Mouse (Mus musculus): ENCODE data around the gene Hist1h4f. TPM values are rescaled to one million over a fixed set of nuclear protein-coding genes. Genes with fewer than 3 reads are reported as not detected.
"Not testable (repeated sequence)": the region's sequence is repeated elsewhere in the genome, so short reads cannot be mapped to it uniquely, and the experiment has no call there.

Hist1h4f gene
- polyA plus RNA-seq, 1 experiment from 2014 or later: 0.94 TPM

- Histone ChIP-seq H3K27ac (ENCODE audit: low read depth, low read length) (peak within 1 kb of the TSS; percentile 93), H3K4me2 (ENCODE audit: low read depth) (peak within 1 kb of the TSS; percentile 64), H3K4me3 (ENCODE audit: low read depth, low read length) (peak within 1 kb of the TSS; percentile 36), H3K9ac (ENCODE audit: low read length) (peak within 1 kb of the TSS; percentile 63)
- ATAC-seq (ENCODE audit: insufficient read depth, low FRiP score, low TSS enrichment) (peak; percentile 89), DNase-seq (ENCODE audit: low spot score) (peak; percentile 91)
- not testable (repeated sequence) for H3K27me3 ChIP-seq (ENCODE audit: control insufficient read depth, insufficient read depth, low read length); H3K36me3 ChIP-seq (ENCODE audit: control insufficient read depth, insufficient read depth, low read length); H3K9me3 ChIP-seq (ENCODE audit: control insufficient read depth, low read length); H3K4me1 ChIP-seq (ENCODE audit: control insufficient read depth, insufficient read depth, low read length)
- 0% methylated on average over 27 of the region's 42 CpGs for WGBS
Measured at GRCm38 (mm10) chr13:23573898-23574524, 22.6 kb upstream of the Hist1h4f start, which contains the start of the genes Hist1h2bf and Hist1h2ad. Gene Hist1h2bf, minus strand, starts transcription at chr13:23574196. Gene Hist1h2ad, plus strand, starts transcription at chr13:23574381.

- H3K4me1 ChIP-seq (ENCODE audit: control insufficient read depth, insufficient read depth, low read length); ATAC-seq (ENCODE audit: insufficient read depth, low FRiP score, low TSS enrichment); H3K27me3 ChIP-seq (ENCODE audit: control insufficient read depth, insufficient read depth, low read length); H3K36me3 ChIP-seq (ENCODE audit: control insufficient read depth, insufficient read depth, low read length); H3K9me3 ChIP-seq (ENCODE audit: control insufficient read depth, low read length): not testable (repeated sequence)
- Histone ChIP-seq H3K27ac (ENCODE audit: low read depth, low read length) (peak overlapping the region; percentile 93), H3K4me3 (ENCODE audit: low read depth, low read length) (peak overlapping the region; percentile 45), H3K9ac (ENCODE audit: low read length) (peak overlapping the region; percentile 63), H3K4me2 (ENCODE audit: low read depth) (peak overlapping the region; percentile 64)
- 11% methylated on average over 17 of the region's 20 CpGs for WGBS
- peak; percentile 30 for DNase-seq (ENCODE audit: low spot score)
Measured at GRCm38 (mm10) chr13:23573034-23573897, 21.8 kb upstream of the Hist1h4f start.

DNA sequence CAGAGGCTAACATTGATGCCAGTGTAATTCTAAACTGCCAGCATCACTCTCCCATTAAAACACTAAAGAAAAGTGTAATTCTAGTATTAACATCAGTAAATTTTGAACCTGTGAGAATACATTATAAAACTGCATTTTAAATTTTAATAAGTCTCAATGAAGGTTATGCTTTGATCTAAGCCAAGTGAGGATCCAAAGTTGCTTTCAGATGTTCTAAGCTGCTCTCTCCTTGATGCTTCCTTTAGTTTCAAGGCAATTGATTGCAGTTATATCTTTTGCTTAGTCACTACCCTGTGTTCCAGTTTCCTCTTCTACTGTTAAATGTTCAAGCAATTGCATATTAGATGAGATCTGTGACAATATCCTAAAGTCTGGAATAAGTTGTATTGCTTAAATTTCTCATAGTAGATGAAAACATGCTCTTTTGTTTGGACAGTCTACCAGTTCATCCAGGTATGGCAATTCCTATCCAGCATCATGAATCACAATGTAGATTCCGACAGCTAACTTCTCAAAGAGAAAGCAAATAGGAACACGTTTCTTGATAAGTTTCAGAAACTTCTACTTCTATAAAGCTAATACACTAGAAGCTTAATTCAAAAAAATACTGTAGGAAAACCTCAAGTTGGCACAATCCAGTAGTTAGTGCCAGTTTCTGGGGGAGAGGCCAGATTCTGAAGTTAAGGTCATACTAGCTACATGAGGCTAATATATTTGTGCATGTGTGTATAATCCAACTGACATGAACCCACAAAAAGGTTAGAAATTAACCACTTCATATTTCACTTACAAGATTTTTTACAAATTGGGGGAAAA lies 21.0 kb upstream of the Hist1h4f start:
- peak overlapping the region; percentile 64 for H3K4me2 ChIP-seq (ENCODE audit: low read depth)
- H3K9me3 ChIP-seq (ENCODE audit: control insufficient read depth, low read length): no peaks in the 10 kb centered on the region
- DNase-seq (ENCODE audit: low spot score) (peak; percentile 16), ATAC-seq (ENCODE audit: insufficient read depth, low FRiP score, low TSS enrichment) (no peak)
- H3K9ac ChIP-seq (ENCODE audit: low read length): peak overlapping the region; percentile 77
- H3K36me3 ChIP-seq (ENCODE audit: control insufficient read depth, insufficient read depth, low read length): no peaks in the 10 kb centered on the region
- no peaks in the 10 kb centered on the region for H3K27me3 ChIP-seq (ENCODE audit: control insufficient read depth, insufficient read depth, low read length)
- WGBS: 39% methylated on average over 2 of the region's 2 CpGs
- H3K4me3 ChIP-seq (ENCODE audit: low read depth, low read length): peak overlapping the region; percentile 45
- H3K4me1 ChIP-seq (ENCODE audit: control insufficient read depth, insufficient read depth, low read length): peaks cover 9% of the 10 kb centered on the region
- H3K27ac ChIP-seq (ENCODE audit: low read depth, low read length): peak overlapping the region; percentile 93

DNA sequence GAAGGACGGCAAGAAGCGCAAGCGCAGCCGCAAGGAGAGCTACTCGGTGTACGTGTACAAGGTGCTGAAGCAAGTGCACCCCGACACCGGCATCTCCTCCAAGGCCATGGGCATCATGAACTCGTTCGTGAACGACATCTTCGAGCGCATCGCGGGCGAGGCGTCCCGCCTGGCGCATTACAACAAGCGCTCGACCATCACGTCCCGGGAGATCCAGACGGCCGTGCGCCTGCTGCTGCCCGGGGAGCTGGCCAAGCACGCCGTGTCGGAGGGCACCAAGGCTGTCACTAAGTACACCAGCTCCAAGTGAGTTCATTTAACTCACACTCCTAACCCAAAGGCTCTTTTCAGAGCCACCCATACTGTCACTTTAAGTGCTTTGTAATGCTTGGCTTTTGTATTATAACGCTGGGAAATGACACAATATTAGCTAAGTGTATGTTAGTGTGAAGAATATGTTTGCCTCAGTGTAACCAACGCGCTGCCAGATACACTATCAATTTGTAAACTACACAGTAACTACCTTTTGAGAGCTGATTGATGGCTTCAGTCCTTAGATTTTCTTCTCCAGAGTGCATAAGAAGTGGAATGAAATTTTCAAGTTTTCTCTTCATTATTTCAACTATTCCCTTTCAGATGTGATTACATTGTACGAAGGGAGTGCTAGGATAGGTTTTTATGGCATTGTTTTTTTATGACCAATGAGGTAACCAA lies 20.2 kb upstream of the Hist1h4f start:
- peak; percentile 5 for ATAC-seq (ENCODE audit: insufficient read depth, low FRiP score, low TSS enrichment)
- not testable (repeated sequence) for H3K9me3 ChIP-seq (ENCODE audit: control insufficient read depth, low read length); H3K27me3 ChIP-seq (ENCODE audit: control insufficient read depth, insufficient read depth, low read length); H3K4me1 ChIP-seq (ENCODE audit: control insufficient read depth, insufficient read depth, low read length); H3K36me3 ChIP-seq (ENCODE audit: control insufficient read depth, insufficient read depth, low read length)
- DNase-seq (ENCODE audit: low spot score): peak; percentile 40
- Histone ChIP-seq H3K4me2 (ENCODE audit: low read depth) (peak overlapping the region; percentile 64), H3K4me3 (ENCODE audit: low read depth, low read length) (peak overlapping the region; percentile 45), H3K27ac (ENCODE audit: low read depth, low read length) (peak overlapping the region; percentile 93), H3K9ac (ENCODE audit: low read length) (peak overlapping the region; percentile 77)
- under 1% methylated on average over 8 of the region's 34 CpGs for WGBS

DNA sequence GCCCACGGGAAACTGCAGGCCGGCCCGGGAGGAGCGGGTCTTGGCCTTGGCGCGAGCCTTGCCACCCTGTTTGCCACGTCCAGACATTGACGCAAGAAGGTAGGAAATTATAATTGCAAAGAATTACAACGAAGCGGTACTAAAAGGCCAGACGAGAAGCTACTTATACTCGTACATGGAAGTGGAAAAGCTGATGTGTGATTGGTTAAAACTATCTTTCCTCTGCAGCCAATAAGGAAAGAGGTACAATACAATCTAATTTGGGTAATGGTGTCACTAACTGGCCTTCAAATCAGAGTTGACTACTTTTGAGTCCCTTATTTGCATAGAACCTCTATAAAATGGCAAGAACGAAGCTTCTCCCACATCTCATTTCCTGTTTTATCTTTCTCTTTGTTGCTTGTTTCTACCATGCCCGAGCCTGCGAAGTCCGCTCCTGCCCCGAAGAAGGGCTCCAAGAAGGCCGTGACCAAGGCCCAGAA lies 19.6 kb upstream of the Hist1h4f start, which contains the start of the genes Hist1h2ae and Hist1h2bg:
TSS of gene Hist1h2ae (minus strand) at position 199 of the 482 bp plus-strand sequence.
TSS of gene Hist1h2bg (plus strand) at position 375 of the 482 bp plus-strand sequence.
- Histone ChIP-seq H3K4me2 (ENCODE audit: low read depth) (peak within 1 kb of the TSS; percentile 64), H3K4me1 (ENCODE audit: control insufficient read depth, insufficient read depth, low read length) (peaks cover 6% of the 10 kb centered on the region), H3K4me3 (ENCODE audit: low read depth, low read length) (peak within 1 kb of the TSS; percentile 45), H3K27me3 (ENCODE audit: control insufficient read depth, insufficient read depth, low read length) (no peaks in the 10 kb centered on the region), H3K9me3 (ENCODE audit: control insufficient read depth, low read length) (no peaks in the 10 kb centered on the region), H3K36me3 (ENCODE audit: control insufficient read depth, insufficient read depth, low read length) (no peaks in the 10 kb centered on the region), H3K9ac (ENCODE audit: low read length) (peak within 1 kb of the TSS; percentile 77), H3K27ac (ENCODE audit: low read depth, low read length) (peak within 1 kb of the TSS; percentile 93)
- peak; percentile 88 for ATAC-seq (ENCODE audit: insufficient read depth, low FRiP score, low TSS enrichment)
- DNase-seq (ENCODE audit: low spot score): peak; percentile 75
- WGBS: 0% methylated on average over 18 of the region's 18 CpGs

- H3K4me1 ChIP-seq (ENCODE audit: control insufficient read depth, insufficient read depth, low read length); H3K27me3 ChIP-seq (ENCODE audit: control insufficient read depth, insufficient read depth, low read length); H3K9me3 ChIP-seq (ENCODE audit: control insufficient read depth, low read length); H3K36me3 ChIP-seq (ENCODE audit: control insufficient read depth, insufficient read depth, low read length): not testable (repeated sequence)
- Histone ChIP-seq H3K4me3 (ENCODE audit: low read depth, low read length) (peak overlapping the region; percentile 45), H3K9ac (ENCODE audit: low read length) (peak overlapping the region; percentile 49), H3K27ac (ENCODE audit: low read depth, low read length) (peak overlapping the region; percentile 93), H3K4me2 (ENCODE audit: low read depth) (peak overlapping the region; percentile 64)
- ATAC-seq (ENCODE audit: insufficient read depth, low FRiP score, low TSS enrichment) (peak; percentile 11), DNase-seq (ENCODE audit: low spot score) (peak; percentile 15)
- 3% methylated on average over 12 of the region's 41 CpGs for WGBS
Measured at GRCm38 (mm10) chr13:23570261-23571021, 19.0 kb upstream of the Hist1h4f start.

GRCm38 (mm10) chr13:23564482-23564881 lies 13.0 kb upstream of the Hist1h4f start:
- DNase-seq (ENCODE audit: low spot score) (no peak), ATAC-seq (ENCODE audit: insufficient read depth, low FRiP score, low TSS enrichment) (no peak)
- 93% methylated on average over 2 of the region's 2 CpGs for WGBS
- Histone ChIP-seq H3K27me3 (ENCODE audit: control insufficient read depth, insufficient read depth, low read length) (no peaks in the 10 kb centered on the region), H3K4me2 (ENCODE audit: low read depth) (no peak overlapping the region), H3K9ac (ENCODE audit: low read length) (no peak overlapping the region), H3K4me1 (ENCODE audit: control insufficient read depth, insufficient read depth, low read length) (no peaks in the 10 kb centered on the region), H3K36me3 (ENCODE audit: control insufficient read depth, insufficient read depth, low read length) (no peaks in the 10 kb centered on the region), H3K9me3 (ENCODE audit: control insufficient read depth, low read length) (no peaks in the 10 kb centered on the region), H3K4me3 (ENCODE audit: low read depth, low read length) (no peak overlapping the region), H3K27ac (ENCODE audit: low read depth, low read length) (no peak overlapping the region)
